Mouse (Mus musculus): Measurements from ENCODE around the gene Plgrkt. TPM values are rescaled to one million over a fixed set of nuclear protein-coding genes. Genes with fewer than 3 reads are reported as not detected.

Gene Plgrkt
- total and polyA plus RNA-seq, 3 experiments: 38.2 to 439 (median 179) TPM

DNA sequence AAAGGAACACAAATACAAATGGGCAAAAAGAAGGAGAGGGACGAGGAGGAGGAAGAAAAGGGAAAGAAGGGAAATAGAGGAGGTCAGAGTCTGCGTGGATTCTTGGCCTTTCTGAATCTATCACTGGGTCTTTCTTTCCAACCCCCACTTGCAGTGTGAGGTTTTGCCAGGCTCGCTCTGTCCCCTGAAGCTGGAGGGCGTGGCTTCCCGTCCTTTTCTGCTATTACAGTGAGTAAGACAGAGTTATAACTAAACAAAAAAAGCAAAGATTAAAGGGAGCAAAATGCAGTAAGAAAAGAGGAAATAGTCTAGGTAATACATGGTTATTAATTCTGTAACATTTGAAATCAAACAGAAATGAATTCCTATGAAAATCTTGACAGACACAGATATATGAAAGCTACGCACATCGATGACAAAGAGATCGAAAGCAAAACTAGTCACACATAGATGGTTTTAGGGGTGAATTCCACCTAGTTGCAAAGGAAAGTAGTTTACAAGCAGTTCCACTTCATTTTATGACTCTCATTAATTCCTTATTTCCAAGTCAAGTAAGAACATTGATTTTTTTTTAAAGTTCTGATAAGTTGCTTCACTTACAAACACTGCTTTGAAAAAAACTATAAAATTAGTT is 43.7 kb downstream of the Plgrkt start:
- no peaks in the 10 kb centered on the region for H3K27me3 ChIP-seq (ENCODE audit: insufficient read depth, low read length)
- no peak overlapping the region for H3K4me3 ChIP-seq (ENCODE audit: low read depth, low read length)
- no peak for ATAC-seq (ENCODE audit: extremely low read depth, insufficient number of reproducible peaks, low FRiP score, poor library complexity, severe bottlenecking)
- H3K9me3 ChIP-seq (replicated peaks): no peaks in the 10 kb centered on the region
- peaks cover 20% of the 10 kb centered on the region for H3K4me1 ChIP-seq (ENCODE audit: insufficient read depth, low read depth, low read length)
- no peak for DNase-seq (ENCODE audit: low spot score)
- no peaks in the 10 kb centered on the region for H3K36me3 ChIP-seq (replicated peaks)
- no peak for TF ChIP-seq CTCF (IDR thresholded peaks at IDR 0.05; ENCODE audit: low read depth, low read length)
- no peak for TF ChIP-seq POLR2AphosphoS5 (IDR thresholded peaks at IDR 0.05; ENCODE audit: insufficient replicate concordance, low read depth, low read length)
- no peak for TF ChIP-seq GATA1 (IDR thresholded peaks at IDR 0.05; ENCODE audit: borderline replicate concordance, low read length)
- TF ChIP-seq TAL1 (conservative IDR thresholded peaks at IDR 0.05; ENCODE audit: low read depth, low read length): no peak
- no peak for TF ChIP-seq GATA2 (IDR thresholded peaks at IDR 0.05; ENCODE audit: borderline replicate concordance, low read depth, low read length)

DNA sequence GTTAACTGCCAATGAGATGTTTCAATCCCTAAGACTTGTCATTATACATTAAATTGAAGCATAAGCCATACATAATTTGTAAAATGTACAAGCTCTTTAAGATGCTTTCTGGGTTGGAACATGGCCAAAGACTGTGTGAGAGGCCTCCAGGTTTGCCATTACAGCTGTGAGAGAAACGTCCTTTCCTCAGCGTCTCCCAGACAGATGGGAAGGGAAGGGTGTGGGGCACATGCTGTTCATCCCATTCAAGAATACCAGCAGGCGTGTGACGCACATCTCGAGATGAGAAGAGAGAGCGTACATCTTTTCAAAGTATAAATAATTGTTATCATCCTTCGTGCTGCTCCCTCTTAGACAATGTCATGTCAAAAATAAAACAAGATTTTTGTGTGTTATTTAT is 54.5 kb downstream of the Plgrkt start:
- H3K4me3 ChIP-seq (ENCODE audit: low read depth, low read length): no peak overlapping the region
- ATAC-seq (ENCODE audit: extremely low read depth, insufficient number of reproducible peaks, low FRiP score, poor library complexity, severe bottlenecking) (no peak), DNase-seq (ENCODE audit: low spot score) (no peak)
- H3K36me3 ChIP-seq (replicated peaks): peaks cover 43% of the 10 kb centered on the region
- no peaks in the 10 kb centered on the region for H3K27me3 ChIP-seq (ENCODE audit: insufficient read depth, low read length)
- no peak for TF ChIP-seq TAL1 (conservative IDR thresholded peaks at IDR 0.05; ENCODE audit: low read depth, low read length)
- no peaks in the 10 kb centered on the region for H3K4me1 ChIP-seq (ENCODE audit: insufficient read depth, low read depth, low read length)
- H3K9me3 ChIP-seq (replicated peaks): no peaks in the 10 kb centered on the region; the same call in 1 of the 2 replicates

DNA sequence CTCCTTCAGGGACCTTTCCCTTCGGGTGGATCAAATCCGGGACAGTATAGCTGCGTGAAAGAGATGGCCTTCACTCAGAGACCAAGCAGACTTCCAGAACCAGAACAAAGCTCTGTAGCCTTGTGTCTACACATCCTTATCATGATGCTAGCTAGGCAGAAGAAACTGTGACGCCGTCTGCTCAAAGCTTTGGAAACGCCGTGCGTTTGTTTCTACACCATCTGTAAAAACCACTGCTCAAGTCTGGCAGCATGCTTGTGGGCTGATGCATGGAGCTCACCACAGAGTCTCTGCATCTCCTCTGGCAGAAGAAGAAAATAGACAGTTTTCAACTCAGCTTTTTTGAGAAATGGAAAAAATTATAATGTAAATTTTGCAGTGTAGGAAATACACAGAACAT is 55.4 kb downstream of the Plgrkt start:
- peaks cover 48% of the 10 kb centered on the region for H3K36me3 ChIP-seq (replicated peaks)

DNA sequence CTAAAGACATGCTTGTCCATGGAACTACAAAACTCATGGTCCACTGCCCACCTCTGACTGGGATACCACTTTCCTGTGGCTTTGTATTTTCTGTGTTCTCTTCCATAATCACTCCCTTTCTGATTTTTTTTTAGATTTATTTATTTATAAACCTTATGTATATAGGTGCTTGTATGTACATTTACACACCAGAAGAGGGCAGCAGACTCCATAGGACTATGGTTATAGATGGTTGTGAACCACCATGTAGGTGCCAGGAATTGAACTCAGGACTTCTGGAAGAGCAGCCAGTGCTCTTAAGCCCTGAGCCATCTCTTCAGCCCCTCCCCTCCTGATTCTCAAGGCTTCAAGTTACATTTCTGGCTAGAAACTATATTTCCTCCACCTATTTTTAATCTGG is 58.4 kb downstream of the Plgrkt start:
- DNase-seq (ENCODE audit: low spot score) (no peak), ATAC-seq (ENCODE audit: extremely low read depth, insufficient number of reproducible peaks, low FRiP score, poor library complexity, severe bottlenecking) (no peak)
- no peaks in the 10 kb centered on the region for H3K9me3 ChIP-seq (replicated peaks)
- no peaks in the 10 kb centered on the region for H3K4me1 ChIP-seq (ENCODE audit: insufficient read depth, low read depth, low read length)
- peaks cover 60% of the 10 kb centered on the region for H3K36me3 ChIP-seq (replicated peaks)
- no peak for TF ChIP-seq POLR2AphosphoS5 (IDR thresholded peaks at IDR 0.05; ENCODE audit: insufficient replicate concordance, low read depth, low read length)
- TF ChIP-seq TAL1 (conservative IDR thresholded peaks at IDR 0.05; ENCODE audit: low read depth, low read length): no peak
- TF ChIP-seq CTCF (IDR thresholded peaks at IDR 0.05; ENCODE audit: low read depth, low read length): no peak
- no peak for TF ChIP-seq GATA1 (IDR thresholded peaks at IDR 0.05; ENCODE audit: borderline replicate concordance, low read length)
- no peak for TF ChIP-seq GATA2 (IDR thresholded peaks at IDR 0.05; ENCODE audit: borderline replicate concordance, low read depth, low read length)
- H3K4me3 ChIP-seq (ENCODE audit: low read depth, low read length): no peak overlapping the region
- no peaks in the 10 kb centered on the region for H3K27me3 ChIP-seq (ENCODE audit: insufficient read depth, low read length)

More for the DNA sequence above, 55.4 kb downstream of the Plgrkt start:
- Histone ChIP-seq H3K4me3 (ENCODE audit: low read depth, low read length) (no peak overlapping the region), H3K4me1 (ENCODE audit: insufficient read depth, low read depth, low read length) (no peaks in the 10 kb centered on the region), H3K27me3 (ENCODE audit: insufficient read depth, low read length) (no peaks in the 10 kb centered on the region), H3K9me3 (replicated peaks) (no peaks in the 10 kb centered on the region; the same call in 1 of the 2 replicates)
- no peak for ATAC-seq (ENCODE audit: extremely low read depth, insufficient number of reproducible peaks, low FRiP score, poor library complexity, severe bottlenecking)
- DNase-seq (ENCODE audit: low spot score): no peak
- no peak for TF ChIP-seq GATA2 (IDR thresholded peaks at IDR 0.05; ENCODE audit: borderline replicate concordance, low read depth, low read length)
- TF ChIP-seq CTCF (IDR thresholded peaks at IDR 0.05; ENCODE audit: low read depth, low read length): no peak
- TF ChIP-seq TAL1 (conservative IDR thresholded peaks at IDR 0.05; ENCODE audit: low read depth, low read length): no peak
- TF ChIP-seq POLR2AphosphoS5 (IDR thresholded peaks at IDR 0.05; ENCODE audit: insufficient replicate concordance, low read depth, low read length): no peak
- no peak for TF ChIP-seq GATA1 (IDR thresholded peaks at IDR 0.05; ENCODE audit: borderline replicate concordance, low read length)

DNA sequence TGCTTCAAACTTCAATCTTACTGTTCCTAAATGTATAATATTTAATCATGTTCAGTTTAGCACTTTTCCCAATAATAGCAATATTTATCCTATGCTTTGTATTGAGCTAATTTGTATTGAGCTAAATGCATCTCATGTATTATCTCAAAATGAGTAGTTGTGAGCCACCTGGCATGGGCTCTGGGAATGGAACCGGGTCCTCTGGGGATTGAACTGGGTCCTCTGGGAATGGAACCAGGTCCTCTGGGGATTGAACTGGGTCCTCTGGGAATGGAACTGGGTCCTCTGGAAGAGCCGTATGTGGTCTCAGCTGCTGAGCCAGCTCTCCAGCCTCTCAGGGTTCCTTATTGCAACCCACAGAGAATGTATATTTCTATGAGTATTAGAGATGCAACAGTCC is 65.1 kb downstream of the Plgrkt start:
- no peak for TF ChIP-seq POLR2AphosphoS5 (IDR thresholded peaks at IDR 0.05; ENCODE audit: insufficient replicate concordance, low read depth, low read length)
- no peak for TF ChIP-seq GATA1 (IDR thresholded peaks at IDR 0.05; ENCODE audit: borderline replicate concordance, low read length)
- TF ChIP-seq GATA2 (IDR thresholded peaks at IDR 0.05; ENCODE audit: borderline replicate concordance, low read depth, low read length): no peak
- no peak for TF ChIP-seq CTCF (IDR thresholded peaks at IDR 0.05; ENCODE audit: low read depth, low read length)
- no peak for TF ChIP-seq TAL1 (conservative IDR thresholded peaks at IDR 0.05; ENCODE audit: low read depth, low read length)
- DNase-seq (ENCODE audit: low spot score) (no peak), ATAC-seq (ENCODE audit: extremely low read depth, insufficient number of reproducible peaks, low FRiP score, poor library complexity, severe bottlenecking) (no peak)
- no peaks in the 10 kb centered on the region for H3K27me3 ChIP-seq (ENCODE audit: insufficient read depth, low read length)
- no peaks in the 10 kb centered on the region for H3K9me3 ChIP-seq (replicated peaks)
- H3K4me1 ChIP-seq (ENCODE audit: insufficient read depth, low read depth, low read length): no peaks in the 10 kb centered on the region
- H3K36me3 ChIP-seq (replicated peaks): peaks cover 74% of the 10 kb centered on the region
- no peak overlapping the region for H3K4me3 ChIP-seq (ENCODE audit: low read depth, low read length)

DNA sequence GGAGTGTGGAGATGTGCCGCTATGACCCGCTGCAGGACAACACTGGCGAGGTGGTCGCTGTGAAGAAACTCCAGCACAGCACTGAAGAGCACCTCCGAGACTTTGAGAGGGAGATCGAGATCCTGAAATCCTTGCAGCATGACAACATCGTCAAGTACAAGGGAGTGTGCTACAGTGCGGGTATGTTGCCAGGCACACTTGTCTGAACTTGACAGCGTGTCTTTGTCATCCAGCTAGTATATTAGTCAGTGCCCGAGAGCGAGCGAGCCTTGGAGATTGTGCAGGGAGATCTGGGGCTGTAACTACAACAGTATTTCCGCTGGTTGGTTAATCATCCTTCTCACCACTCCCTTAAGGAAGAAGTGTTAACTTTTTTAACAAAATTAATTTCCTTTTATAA is 66.3 kb downstream of the Plgrkt start:
- H3K27me3 ChIP-seq (ENCODE audit: insufficient read depth, low read length): no peaks in the 10 kb centered on the region
- H3K36me3 ChIP-seq (replicated peaks): peaks cover 76% of the 10 kb centered on the region
- ATAC-seq (ENCODE audit: extremely low read depth, insufficient number of reproducible peaks, low FRiP score, poor library complexity, severe bottlenecking): no peak
- H3K4me1 ChIP-seq (ENCODE audit: insufficient read depth, low read depth, low read length): no peaks in the 10 kb centered on the region
- H3K4me3 ChIP-seq (ENCODE audit: low read depth, low read length): no peak overlapping the region
- DNase-seq (ENCODE audit: low spot score): no peak
- TF ChIP-seq POLR2AphosphoS5 (IDR thresholded peaks at IDR 0.05; ENCODE audit: insufficient replicate concordance, low read depth, low read length) (no peak), GATA1 (IDR thresholded peaks at IDR 0.05; ENCODE audit: borderline replicate concordance, low read length) (no peak), TAL1 (conservative IDR thresholded peaks at IDR 0.05; ENCODE audit: low read depth, low read length) (no peak), CTCF (IDR thresholded peaks at IDR 0.05; ENCODE audit: low read depth, low read length) (no peak)
- no peaks in the 10 kb centered on the region for H3K9me3 ChIP-seq (replicated peaks)

Other genes starting within 250 kb of the Plgrkt start
- gene Jak2, start 115.6 kb downstream of the Plgrkt start, total RNA-seq (2014; fragmentation: Nextera tagmentation): 150 and 170 TPM in 2 replicates
- gene Jak2, start 115.6 kb downstream of the Plgrkt start, total RNA-seq (2017): 107 and 132 TPM in 2 replicates
- 7.3 and 9.4 TPM in 2 replicates for gene Jak2, start 115.6 kb downstream of the Plgrkt start, polyA plus RNA-seq (2012)
- gene Insl6, start 42.0 kb downstream of the Plgrkt start, total RNA-seq (2014; fragmentation: Nextera tagmentation): 1.1 TPM in 1 of 2 replicates, not detected in the other
- 4.2 and 4.8 TPM in 2 replicates for gene Insl6, start 42.0 kb downstream of the Plgrkt start, total RNA-seq (2017)
- gene Insl6, start 42.0 kb downstream of the Plgrkt start, polyA plus RNA-seq (2012): 0.17 and 0.35 TPM in 2 replicates
- gene Rln1, start 32.7 kb downstream of the Plgrkt start, total RNA-seq (2014; fragmentation: Nextera tagmentation): not detected in 2 replicates
- gene Rln1, start 32.7 kb downstream of the Plgrkt start, total RNA-seq (2017): 0.06 and 0.11 TPM in 2 replicates
- not detected in 2 replicates for gene Rln1, start 32.7 kb downstream of the Plgrkt start, polyA plus RNA-seq (2012)
- 15.1 and 18.4 TPM in 2 replicates for gene Cd274, start 65 bp upstream of the Plgrkt start, total RNA-seq (2014; fragmentation: Nextera tagmentation)
- 37.1 and 40.8 TPM in 2 replicates for gene Cd274, start 65 bp upstream of the Plgrkt start, total RNA-seq (2017)
- 0.29 and 0.56 TPM in 2 replicates for gene Cd274, start 65 bp upstream of the Plgrkt start, polyA plus RNA-seq (2012)
- 2.0 and 2.5 TPM in 2 replicates for gene Pdcd1lg2, start 43.5 kb upstream of the Plgrkt start, total RNA-seq (2014; fragmentation: Nextera tagmentation)
- gene Pdcd1lg2, start 43.5 kb upstream of the Plgrkt start, total RNA-seq (2017): 8.8 and 10.5 TPM in 2 replicates
- gene Pdcd1lg2, start 43.5 kb upstream of the Plgrkt start, polyA plus RNA-seq (2012): 0.10 and 0.16 TPM in 2 replicates
- 45.0 and 59.1 TPM in 2 replicates for gene Ric1, start 154.9 kb upstream of the Plgrkt start, total RNA-seq (2014; fragmentation: Nextera tagmentation)
- 50.5 and 50.7 TPM in 2 replicates for gene Ric1, start 154.9 kb upstream of the Plgrkt start, total RNA-seq (2017)
- gene Ric1, start 154.9 kb upstream of the Plgrkt start, polyA plus RNA-seq (2012): 10.8 and 13.5 TPM in 2 replicates